Mouse (Mus musculus): ENCODE measurements around the gene Appl1. TPM values are rescaled to one million over a fixed set of nuclear protein-coding genes. Genes with fewer than 3 reads are reported as not detected.
A peak's percentile ranks its signal among the peaks of the same experiment; 100 is the strongest.

The Appl1 gene
- polyA plus RNA-seq (2014; fragmentation: Nextera tagmentation; extraction: Ambion mirVana), result 41.0 and 43.8 TPM in 2 replicates

DNA sequence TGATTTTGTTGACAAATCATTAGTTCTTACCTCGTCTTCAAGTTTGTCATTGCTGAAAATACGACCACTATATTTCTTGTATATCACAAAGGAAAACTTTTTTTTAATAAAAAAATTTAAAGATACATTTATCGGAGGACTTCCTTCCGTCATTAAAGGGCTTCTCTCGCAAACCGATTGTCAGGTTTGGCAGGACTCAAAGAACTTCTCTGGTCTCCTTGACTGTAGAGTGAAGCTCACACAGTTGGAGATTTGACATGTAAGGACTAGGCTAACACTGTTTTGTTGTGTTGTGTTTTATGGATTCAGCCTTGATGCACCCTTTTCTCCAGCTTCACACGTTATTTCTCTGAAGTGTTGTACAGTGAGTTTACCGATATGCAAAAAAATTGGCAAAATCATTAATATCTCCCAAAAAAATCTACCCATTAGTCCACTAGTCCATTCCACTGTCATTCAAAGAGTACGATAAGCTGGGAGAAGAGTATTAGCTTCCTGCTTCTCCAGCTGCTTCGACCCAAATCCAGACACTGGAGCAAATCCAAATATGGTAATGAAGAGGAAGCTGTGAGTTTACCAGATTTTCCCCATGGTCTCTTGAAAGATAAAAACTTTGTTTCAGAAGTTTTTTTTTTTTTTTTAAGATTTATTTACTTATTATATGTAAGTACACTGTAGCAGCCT lies at the start of gene Appl1:
Gene Appl1 (minus strand): TSS at position 127 of the 684 bp plus-strand sequence.
- WGBS, result 34% methylated on average over 10 of the region's 10 CpGs
- no peak for ATAC-seq (ENCODE audit: insufficient read depth)
- no peaks in the 10 kb centered on the region for H3K27me3 ChIP-seq (ENCODE audit: insufficient read depth, low read length)
- no peaks in the 10 kb centered on the region for H3K9me3 ChIP-seq (ENCODE audit: low read depth, low read length)
- H3K27ac ChIP-seq (ENCODE audit: low read depth), result peak within 1 kb of the TSS; percentile 89
- peak; percentile 61 for DNase-seq
- H3K4me1 ChIP-seq (ENCODE audit: insufficient read depth), result no peaks in the 10 kb centered on the region
- H3K36me3 ChIP-seq (ENCODE audit: insufficient read depth), result no peaks in the 10 kb centered on the region
- TF ChIP-seq CTCF (IDR thresholded peaks at IDR 0.05; ENCODE audit: low read depth), result no peak
- peak within 1 kb of the TSS; percentile 88 for H3K9ac ChIP-seq
- peak within 1 kb of the TSS; percentile 75 for H3K4me2 ChIP-seq
- H3K4me3 ChIP-seq (ENCODE audit: low read depth, low read length), result peak within 1 kb of the TSS; percentile 91

DNA sequence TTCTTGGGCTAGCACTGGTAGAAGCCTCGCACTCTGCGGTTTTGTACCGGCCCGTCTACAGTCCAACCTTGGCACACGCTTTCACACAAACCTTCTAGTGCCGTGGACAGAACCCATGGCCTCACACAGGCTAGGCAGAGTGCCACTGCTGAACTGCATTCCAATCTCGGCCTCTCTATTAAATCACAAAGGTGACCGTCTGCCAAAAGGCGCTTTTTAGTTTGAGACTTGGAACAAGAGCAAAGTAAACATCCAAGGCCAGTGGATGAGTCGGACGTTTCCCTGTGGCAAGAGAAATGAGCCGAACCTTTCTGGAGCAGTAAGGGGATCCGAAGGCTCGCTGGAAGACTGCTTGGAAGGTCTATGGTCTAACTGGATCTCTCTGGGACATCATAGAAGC lies 48.8 kb upstream of the Appl1 start:
- Histone ChIP-seq H3K9ac (no peak overlapping the region), H3K9me3 (ENCODE audit: low read depth, low read length) (no peaks in the 10 kb centered on the region), H3K4me2 (no peak overlapping the region), H3K4me3 (ENCODE audit: low read depth, low read length) (no peak overlapping the region), H3K27me3 (ENCODE audit: insufficient read depth, low read length) (no peaks in the 10 kb centered on the region), H3K27ac (ENCODE audit: low read depth) (no peak overlapping the region), H3K4me1 (ENCODE audit: insufficient read depth) (no peaks in the 10 kb centered on the region), H3K36me3 (ENCODE audit: insufficient read depth) (no peaks in the 10 kb centered on the region)
- no peak for ATAC-seq (ENCODE audit: insufficient read depth)
- TF ChIP-seq CTCF (IDR thresholded peaks at IDR 0.05; ENCODE audit: low read depth), result no peak
- DNase-seq, result peak; percentile 14
- 62% methylated on average over 14 of the region's 14 CpGs for WGBS

DNA sequence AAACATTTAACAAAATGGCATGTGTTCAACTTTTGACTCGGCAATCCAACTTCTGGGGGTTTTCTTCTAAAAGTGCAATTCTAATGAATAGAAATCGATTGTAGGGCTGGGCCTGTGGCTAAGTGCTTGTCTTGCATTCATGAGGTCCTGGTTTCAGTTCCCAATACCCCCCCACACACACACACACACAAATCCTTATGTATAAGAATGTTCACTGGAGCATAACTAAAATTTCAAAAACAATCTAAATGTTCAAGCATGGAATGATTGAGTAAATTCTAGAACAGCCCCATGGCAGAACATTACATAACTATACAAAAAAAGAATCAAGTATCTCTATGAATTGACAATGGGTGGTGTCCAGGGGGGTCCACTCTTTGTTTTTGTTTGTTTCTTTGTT lies 46.9 kb upstream of the Appl1 start:
- H3K9ac ChIP-seq, result no peak overlapping the region
- H3K4me3 ChIP-seq (ENCODE audit: low read depth, low read length), result no peak overlapping the region
- 85% methylated on average over 2 of the region's 2 CpGs for WGBS
- no peak for TF ChIP-seq CTCF (IDR thresholded peaks at IDR 0.05; ENCODE audit: low read depth)
- H3K4me2 ChIP-seq, result no peak overlapping the region
- no peaks in the 10 kb centered on the region for H3K27me3 ChIP-seq (ENCODE audit: insufficient read depth, low read length)
- no peaks in the 10 kb centered on the region for H3K4me1 ChIP-seq (ENCODE audit: insufficient read depth)
- H3K36me3 ChIP-seq (ENCODE audit: insufficient read depth), result no peaks in the 10 kb centered on the region
- H3K9me3 ChIP-seq (ENCODE audit: low read depth, low read length), result no peaks in the 10 kb centered on the region
- DNase-seq, result no peak
- ATAC-seq (ENCODE audit: insufficient read depth), result no peak
- H3K27ac ChIP-seq (ENCODE audit: low read depth), result no peak overlapping the region

DNA sequence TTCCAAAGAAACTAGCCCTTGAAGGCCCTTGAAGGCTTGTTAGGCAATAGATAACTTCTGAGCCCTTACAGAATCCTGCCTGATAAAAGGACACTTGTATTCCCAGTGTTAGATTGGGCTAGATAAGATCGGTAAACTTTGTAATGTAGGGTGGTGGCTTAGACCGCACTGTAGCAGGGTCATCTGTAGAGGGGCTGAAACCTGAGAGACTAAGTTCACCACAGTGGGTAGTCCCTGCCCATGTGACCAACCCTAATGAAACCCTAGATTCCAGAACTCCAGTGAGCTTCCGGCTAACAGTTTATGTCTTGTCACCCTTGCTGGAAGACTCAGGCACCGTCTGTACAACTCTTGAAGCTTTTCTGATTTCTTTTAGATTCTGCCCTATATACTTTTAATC lies 42.6 kb upstream of the Appl1 start:
- Histone ChIP-seq H3K4me2 (no peak overlapping the region), H3K27ac (ENCODE audit: low read depth) (no peak overlapping the region), H3K4me3 (ENCODE audit: low read depth, low read length) (no peak overlapping the region), H3K36me3 (ENCODE audit: insufficient read depth) (no peaks in the 10 kb centered on the region), H3K27me3 (ENCODE audit: insufficient read depth, low read length) (no peaks in the 10 kb centered on the region), H3K9me3 (ENCODE audit: low read depth, low read length) (no peaks in the 10 kb centered on the region), H3K4me1 (ENCODE audit: insufficient read depth) (no peaks in the 10 kb centered on the region), H3K9ac (no peak overlapping the region)
- 28% methylated on average over 4 of the region's 4 CpGs for WGBS
- DNase-seq, result peak; percentile 31
- ATAC-seq (ENCODE audit: insufficient read depth), result no peak
- no peak for TF ChIP-seq CTCF (IDR thresholded peaks at IDR 0.05; ENCODE audit: low read depth)

DNA sequence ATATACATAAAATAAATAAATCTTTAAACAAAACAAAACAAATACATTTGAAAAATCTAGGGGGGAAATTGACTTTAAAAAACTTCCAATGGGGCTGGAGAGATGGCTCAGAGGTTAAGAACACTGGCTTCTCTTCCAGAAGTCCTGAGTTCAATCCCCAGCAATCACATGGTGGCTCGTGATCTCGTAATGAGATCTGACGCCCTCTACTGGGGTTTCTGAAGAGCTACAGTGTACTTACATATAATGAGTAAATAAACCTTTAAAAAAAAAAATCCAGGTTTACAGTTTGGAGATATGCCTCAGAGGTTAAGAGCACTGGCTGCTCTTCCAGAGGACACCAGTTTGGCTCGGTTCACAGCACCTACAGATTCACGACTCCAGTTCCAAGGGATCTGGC lies 40.5 kb upstream of the Appl1 start:
- Histone ChIP-seq H3K36me3 (ENCODE audit: insufficient read depth) (no peaks in the 10 kb centered on the region), H3K4me1 (ENCODE audit: insufficient read depth) (no peaks in the 10 kb centered on the region), H3K9ac (no peak overlapping the region), H3K27ac (ENCODE audit: low read depth) (no peak overlapping the region), H3K9me3 (ENCODE audit: low read depth, low read length) (no peaks in the 10 kb centered on the region), H3K27me3 (ENCODE audit: insufficient read depth, low read length) (no peaks in the 10 kb centered on the region), H3K4me3 (ENCODE audit: low read depth, low read length) (no peak overlapping the region), H3K4me2 (no peak overlapping the region)
- no peak for TF ChIP-seq CTCF (IDR thresholded peaks at IDR 0.05; ENCODE audit: low read depth)
- DNase-seq (no peak), ATAC-seq (ENCODE audit: insufficient read depth) (no peak)
- WGBS, result 72% methylated on average over 5 of the region's 5 CpGs

DNA sequence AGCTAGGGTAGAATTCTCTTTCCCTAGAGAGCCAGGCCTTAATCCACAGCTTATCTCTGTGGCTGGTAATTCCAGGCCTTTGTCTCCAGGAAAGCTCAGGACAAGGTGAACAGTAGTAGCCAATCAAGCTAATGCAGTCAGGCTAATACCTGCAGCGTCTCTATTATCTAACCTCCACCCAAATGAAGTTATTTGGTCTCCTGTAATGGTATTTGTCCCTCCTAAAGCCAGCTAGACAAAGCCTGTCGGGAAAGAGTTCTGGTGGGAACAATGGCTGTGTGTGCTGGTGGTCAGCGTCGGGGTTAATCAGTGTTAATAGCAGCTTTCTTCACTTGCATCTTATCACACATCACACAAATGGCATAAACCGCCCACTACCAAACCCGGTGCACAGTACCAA lies 34.9 kb upstream of the Appl1 start:
- DNase-seq, result no peak
- H3K4me2 ChIP-seq, result no peak overlapping the region
- ATAC-seq (ENCODE audit: insufficient read depth), result no peak
- TF ChIP-seq CTCF (IDR thresholded peaks at IDR 0.05; ENCODE audit: low read depth), result no peak
- no peaks in the 10 kb centered on the region for H3K36me3 ChIP-seq (ENCODE audit: insufficient read depth)
- H3K4me3 ChIP-seq (ENCODE audit: low read depth, low read length), result no peak overlapping the region
- H3K4me1 ChIP-seq (ENCODE audit: insufficient read depth), result no peaks in the 10 kb centered on the region
- WGBS, result 41% methylated on average over 6 of the region's 6 CpGs
- H3K27ac ChIP-seq (ENCODE audit: low read depth), result no peak overlapping the region
- H3K9me3 ChIP-seq (ENCODE audit: low read depth, low read length), result no peaks in the 10 kb centered on the region
- 0 out of 2 replicates have a peak, but pooled peaks cover 8% of the 10 kb centered on the region for H3K27me3 ChIP-seq (ENCODE audit: insufficient read depth, low read length)
- no peak overlapping the region for H3K9ac ChIP-seq

DNA sequence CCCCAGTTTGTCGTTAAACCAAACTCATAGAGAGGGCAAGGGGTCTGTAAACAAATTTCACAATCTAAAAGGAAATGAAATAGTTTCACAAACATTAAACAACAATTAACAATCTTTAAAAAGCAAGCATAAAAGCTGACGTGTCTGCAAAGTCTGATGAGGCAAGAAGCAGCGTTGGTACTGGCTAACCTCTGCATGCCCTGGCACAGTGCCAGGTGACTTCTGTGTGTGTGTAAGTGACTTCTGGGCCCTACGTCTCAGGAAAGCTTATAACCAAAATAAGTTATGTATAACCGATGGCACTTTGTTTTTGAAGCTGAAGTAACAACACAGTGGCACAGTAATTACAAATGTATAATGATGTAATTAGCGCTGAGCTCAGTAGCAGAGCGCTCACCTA lies 33.9 kb upstream of the Appl1 start:
- H3K27me3 ChIP-seq (ENCODE audit: insufficient read depth, low read length), result peaks cover 16% of the 10 kb centered on the region; the same call in 1 of the 2 replicates
- no peaks in the 10 kb centered on the region for H3K4me1 ChIP-seq (ENCODE audit: insufficient read depth)
- no peak for TF ChIP-seq CTCF (IDR thresholded peaks at IDR 0.05; ENCODE audit: low read depth)
- H3K36me3 ChIP-seq (ENCODE audit: insufficient read depth), result no peaks in the 10 kb centered on the region
- peak; percentile 57 for DNase-seq
- 56% methylated on average over 7 of the region's 7 CpGs for WGBS
- no peaks in the 10 kb centered on the region for H3K9me3 ChIP-seq (ENCODE audit: low read depth, low read length)
- no peak overlapping the region for H3K4me2 ChIP-seq
- no peak for ATAC-seq (ENCODE audit: insufficient read depth)
- no peak overlapping the region for H3K4me3 ChIP-seq (ENCODE audit: low read depth, low read length)
- H3K9ac ChIP-seq, result no peak overlapping the region
- no peak overlapping the region for H3K27ac ChIP-seq (ENCODE audit: low read depth)
